Mouse (Mus musculus): ENCODE data around the gene Glis3.

- TF ChIP-seq GATA1 (IDR thresholded peaks at IDR 0.05; ENCODE audit: low read depth, low read length) (no peak), POLR2A (IDR thresholded peaks at IDR 0.05; ENCODE audit: control insufficient read depth in 1 of 2, insufficient read depth in 1 of 2, low read depth in 1 of 2, low read length in 2 of 2, poor library complexity in 1 of 2) (no peak), EP300 (IDR thresholded peaks at IDR 0.05; ENCODE audit: low read depth in 1 of 2, low read length in 2 of 2) (no peak), CTCF (IDR thresholded peaks at IDR 0.05 in 2 of 3, conservative IDR thresholded peaks at IDR 0.05 in 1 of 3; ENCODE audit: control insufficient read depth in 1 of 3, insufficient read depth in 1 of 3, low read depth in 2 of 3, low read length in 3 of 3, poor library complexity in 1 of 3, severe bottlenecking in 1 of 3) (no peak), MAFK (IDR thresholded peaks at IDR 0.05; ENCODE audit: borderline replicate concordance, low read depth, low read length) (no peak), MAX (IDR thresholded peaks at IDR 0.05; ENCODE audit: low read length) (no peak), TCF12 (IDR thresholded peaks at IDR 0.05; ENCODE audit: low read depth, low read length) (no peak)
Measured at GRCm38 (mm10) chr19:28503011-28503410, 176.9 kb downstream of the Glis3 start.

Measured in MEL (cell line).